Mouse (Mus musculus) heart, embryonic 14.5 days (tissue): ENCODE results near the gene Gm20425. TPM values are rescaled to one million over a fixed set of nuclear protein-coding genes. Genes with fewer than 3 reads are reported as not detected.
A peak's percentile ranks its signal among the peaks of the same experiment; 100 is the strongest.

Experiments used
- ATAC-seq: fragments of 200-750 bp; cut with Nextera tagmentation; 2 replicates; pipeline ENCODE4 v1.8.0; 2017; ENCODE audit warnings: low read depth, moderate TSS enrichment; ENCODE audit not compliant: insufficient number of reproducible peaks, insufficient read depth, low FRiP score
- H3K27ac ChIP-seq, 2 experiments: fragments of 200-500 bp in 1 of 2; fragments of 300-500 bp in 1 of 2; sonication (generic) in 1 of 2; replicated peaks in 1 of 2; 2 replicates each; pipeline ENCODE4 v1.5.1; 2012 to 2014; ENCODE audit warnings: low read depth in 2 of 2, low read length in 2 of 2, control low read depth in 1 of 2, mild to moderate bottlenecking in 1 of 2, mixed read lengths in 1 of 2; ENCODE audit not compliant: control insufficient read depth in 1 of 2, insufficient read depth in 1 of 2
- H3K27me3 ChIP-seq: fragments of 300-500 bp; sonication (generic); 2 replicates; pipeline ENCODE4 v1.6.1; 2014; ENCODE audit warnings: mild to moderate bottlenecking, low read length, control low read depth; ENCODE audit not compliant: control insufficient read depth, insufficient read depth
- H3K36me3 ChIP-seq: fragments of 300-500 bp; sonication (generic); 2 replicates; pipeline ENCODE4 v1.6.1; 2014; ENCODE audit warnings: mild to moderate bottlenecking, control low read depth, low read length, mixed read lengths; ENCODE audit not compliant: control insufficient read depth, insufficient read depth
- H3K4me1 ChIP-seq, 2 experiments: fragments of 200-500 bp in 1 of 2; fragments of 300-500 bp in 1 of 2; sonication (generic) in 1 of 2; 2 replicates each; pipeline ENCODE4 v1.6.1; 2012 to 2014; ENCODE audit warnings: low read length in 2 of 2, control low read depth in 1 of 2, mixed read lengths in 1 of 2; ENCODE audit not compliant: control insufficient read depth in 2 of 2, insufficient read depth in 2 of 2
- H3K4me2 ChIP-seq: fragments of 300-500 bp; sonication (generic); 2 replicates; pipeline ENCODE4 v1.6.1; 2014; ENCODE audit warnings: mild to moderate bottlenecking, low read length
- H3K4me3 ChIP-seq, 2 experiments: fragments of 200-500 bp in 1 of 2; fragments of 300-500 bp in 1 of 2; sonication (generic) in 1 of 2; 2 replicates each; pipeline ENCODE4 v1.5.1; 2012 to 2014; ENCODE audit warnings: low read length in 2 of 2, mild to moderate bottlenecking in 2 of 2, control low read depth in 1 of 2, low read depth in 1 of 2, moderate library complexity in 1 of 2; ENCODE audit not compliant: control insufficient read depth in 1 of 2, insufficient read depth in 1 of 2
- H3K9ac ChIP-seq: fragments of 300-500 bp; sonication (generic); 2 replicates; pipeline ENCODE4 v1.6.1; 2014; ENCODE audit warnings: mild to moderate bottlenecking, low read length
- H3K9me3 ChIP-seq: fragments of 300-500 bp; sonication (generic); 2 replicates; pipeline ENCODE4 v1.6.1; 2016; ENCODE audit warnings: low read length, control low read depth; ENCODE audit not compliant: control insufficient read depth
- WGBS: fragments of 180-500 bp; shearing (Covaris S2); extraction: QIAGEN DNeasy Blood & Tissue Kit; methylation state at CpG from one replicate; pipeline ENCODE4 v1.1.7; 2014; 5-methylcytosine and 5-hydroxymethylcytosine counted together
- polyA plus RNA-seq: library from polyadenylated mRNA; unstranded; fragments of >200 nt; fragmentation: Nextera tagmentation; extraction: Ambion mirVana; gene quantifications from 2 replicates; pipeline ENCODE4 v1.2.1, GENCODE M21; 2014

The Gm20425 gene
- polyA plus RNA-seq, 1 experiment from 2014 or later, result not detected

GRCm38 (mm10) chr9:103224721-103225120, 5.4 kb downstream of the Gm20425 start:
- Histone ChIP-seq H3K4me3 (no peak overlapping the region), H3K27ac (no peak overlapping the region), H3K9ac (no peak overlapping the region), H3K9me3 (no peaks in the 10 kb centered on the region), H3K27me3 (no peaks in the 10 kb centered on the region), H3K4me1 (no peaks in the 10 kb centered on the region), H3K36me3 (no peaks in the 10 kb centered on the region), H3K4me2 (no peak overlapping the region)
- WGBS, result 92% methylated on average over 7 of the region's 7 CpGs
- no peak for ATAC-seq

- Histone ChIP-seq H3K4me1 (peaks cover 2 to 8% of the 10 kb centered on the region in 2 experiments; a peak in 2 of 4 replicates), H3K27ac (no peak overlapping the region), H3K4me3 (no peak overlapping the region), H3K27me3 (no peaks in the 10 kb centered on the region), H3K9me3 (no peaks in the 10 kb centered on the region), H3K9ac (no peak overlapping the region), H3K4me2 (no peak overlapping the region), H3K36me3 (no peaks in the 10 kb centered on the region)
- 80% methylated on average over 6 of the region's 6 CpGs for WGBS
- ATAC-seq, result no peak
Measured at GRCm38 (mm10) chr9:103214281-103214680, 15.8 kb downstream of the Gm20425 start.

- Histone ChIP-seq H3K27ac (no peak overlapping the region), H3K4me1 (peaks cover 2 to 8% of the 10 kb centered on the region in 2 experiments; a peak in 2 of 4 replicates), H3K27me3 (no peaks in the 10 kb centered on the region), H3K4me3 (no peak overlapping the region), H3K4me2 (no peak overlapping the region), H3K9ac (no peak overlapping the region), H3K9me3 (no peaks in the 10 kb centered on the region), H3K36me3 (no peaks in the 10 kb centered on the region)
- no peak for ATAC-seq
- 33% methylated on average over 2 of the region's 2 CpGs for WGBS
Measured at GRCm38 (mm10) chr9:103213631-103214030, 16.5 kb downstream of the Gm20425 start.

DNA sequence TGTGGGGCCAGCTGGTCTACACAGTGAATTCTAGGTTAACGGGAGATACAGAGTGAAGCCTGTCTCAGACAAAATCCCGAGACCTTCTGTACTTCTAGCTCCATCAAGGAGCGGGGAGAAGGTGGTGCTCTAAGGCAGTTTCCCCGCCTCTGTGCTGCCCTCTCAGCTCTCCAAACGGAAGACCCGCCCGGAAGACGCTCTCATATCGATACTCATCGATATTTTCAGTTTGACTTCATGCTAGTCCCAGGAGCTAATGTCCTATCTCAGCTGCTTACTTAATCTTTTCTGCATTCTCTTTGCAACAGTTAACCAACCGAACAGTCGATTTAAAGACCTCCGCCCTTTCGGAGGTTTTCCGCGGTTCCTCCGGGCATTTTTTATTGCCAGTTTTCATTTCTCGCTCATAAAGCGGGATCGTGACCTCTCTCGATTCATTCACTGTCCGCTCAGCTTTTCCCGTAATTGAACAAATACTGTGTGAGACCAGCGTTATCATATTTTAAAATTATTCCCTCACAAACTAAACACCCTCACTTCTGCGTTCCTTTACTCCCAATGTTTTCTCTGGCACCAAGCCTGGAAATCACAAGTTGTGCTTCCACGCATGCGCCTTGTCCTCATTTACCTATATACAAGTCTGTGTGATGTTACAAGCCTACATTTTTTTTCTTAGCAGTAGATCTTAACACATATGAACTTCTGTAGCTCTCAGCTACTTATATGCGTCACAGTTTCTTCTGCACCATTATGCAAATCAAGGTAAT, 17.3 kb downstream of the Gm20425 start:
- H3K9ac ChIP-seq, result 0 out of 2 replicates have a peak overlapping the region, but pooled peaks have one; percentile 2
- H3K27me3 ChIP-seq, result no peaks in the 10 kb centered on the region
- peak overlapping the region in 1 of 2 experiments; percentile 1; a peak in 1 of 4 replicates for H3K27ac ChIP-seq
- no peak for ATAC-seq
- H3K36me3 ChIP-seq, result no peaks in the 10 kb centered on the region
- peak overlapping the region; percentile 23 to 41 for H3K4me3 ChIP-seq
- WGBS, result 62% methylated on average over 28 of the region's 28 CpGs
- peak overlapping the region; percentile 50 for H3K4me2 ChIP-seq
- peaks cover 2 to 8% of the 10 kb centered on the region in 2 experiments; a peak in 2 of 4 replicates for H3K4me1 ChIP-seq
- H3K9me3 ChIP-seq, result no peaks in the 10 kb centered on the region

DNA sequence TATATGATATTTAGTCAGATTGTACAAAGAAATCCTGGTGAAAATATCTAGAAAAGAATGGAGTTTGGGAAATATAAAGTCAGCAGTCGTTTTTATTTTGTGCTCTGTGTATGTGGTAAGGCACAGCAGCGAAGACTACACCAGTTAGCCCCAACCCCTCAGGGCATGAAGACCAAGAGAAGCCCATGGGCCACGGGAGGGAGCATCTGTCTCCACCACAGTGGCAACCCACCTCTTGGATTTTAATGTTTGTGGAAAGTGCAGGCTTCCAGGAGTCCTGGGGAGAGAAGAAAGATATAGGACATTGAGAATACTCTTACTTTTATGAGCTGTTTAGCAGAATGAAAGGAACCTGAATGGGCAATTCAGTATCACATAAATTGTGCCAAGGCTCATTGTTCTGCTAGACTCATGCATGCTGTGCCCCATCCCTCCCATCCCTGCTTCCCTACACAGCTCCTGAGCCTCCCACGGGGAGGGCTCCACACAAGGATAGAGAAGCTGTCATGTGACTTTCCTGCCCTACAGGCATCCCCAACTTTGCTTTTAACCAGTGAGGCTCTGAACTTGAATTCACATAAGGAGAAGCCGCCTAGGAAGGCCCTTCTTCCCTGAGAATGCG, 21.2 kb downstream of the Gm20425 start:
- no peak overlapping the region for H3K9ac ChIP-seq
- H3K36me3 ChIP-seq, result no peaks in the 10 kb centered on the region
- H3K4me3 ChIP-seq, result no peak overlapping the region
- H3K4me1 ChIP-seq, result peaks cover 0 to 4% of the 10 kb centered on the region in 2 experiments; a peak in 1 of 4 replicates
- H3K27me3 ChIP-seq, result no peaks in the 10 kb centered on the region
- no peak for ATAC-seq
- no peak overlapping the region for H3K27ac ChIP-seq
- no peak overlapping the region for H3K4me2 ChIP-seq
- WGBS, result 61% methylated on average over 6 of the region's 6 CpGs
- no peaks in the 10 kb centered on the region for H3K9me3 ChIP-seq

DNA sequence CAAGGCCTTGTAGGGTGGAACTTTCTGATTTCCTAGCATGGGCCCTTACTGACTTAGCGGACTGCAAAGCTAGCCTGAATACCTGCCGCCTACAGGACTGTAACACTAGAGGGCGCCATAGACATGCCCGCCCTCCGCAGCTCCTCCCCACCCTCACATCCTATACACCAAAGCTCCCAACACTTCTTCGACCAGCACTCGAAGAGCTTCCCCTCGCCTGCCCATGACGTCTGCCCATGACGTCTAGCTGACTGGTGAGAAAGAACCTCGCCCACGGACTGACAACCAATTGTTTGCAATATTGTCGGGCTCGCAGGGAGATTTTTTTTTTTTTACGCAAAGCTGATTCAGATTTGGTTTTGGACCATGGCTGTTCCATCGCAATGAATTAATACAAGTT, 22.3 kb downstream of the Gm20425 start:
- ATAC-seq, result peak; percentile 68; the same call in 1 of the 2 replicates
- no peaks in the 10 kb centered on the region for H3K9me3 ChIP-seq
- no peak overlapping the region for H3K9ac ChIP-seq
- H3K36me3 ChIP-seq, result no peaks in the 10 kb centered on the region
- peak overlapping the region in 1 of 2 experiments; percentile 26; a peak in 2 of 4 replicates for H3K4me3 ChIP-seq
- WGBS, result 9% methylated on average over 16 of the region's 16 CpGs
- peak overlapping the region; percentile 59 for H3K4me2 ChIP-seq
- H3K27me3 ChIP-seq, result no peaks in the 10 kb centered on the region
- no peak overlapping the region for H3K27ac ChIP-seq
- no peaks in the 10 kb centered on the region for H3K4me1 ChIP-seq

- no peak overlapping the region for H3K27ac ChIP-seq
- WGBS, result 84% methylated on average over 5 of the region's 5 CpGs
- H3K36me3 ChIP-seq, result no peaks in the 10 kb centered on the region
- no peak overlapping the region for H3K9ac ChIP-seq
- H3K4me2 ChIP-seq, result no peak overlapping the region
- no peaks in the 10 kb centered on the region for H3K9me3 ChIP-seq
- no peaks in the 10 kb centered on the region for H3K27me3 ChIP-seq
- no peak overlapping the region for H3K4me3 ChIP-seq
- ATAC-seq, result no peak
- 0 out of 4 replicates have a peak, but pooled peaks cover 0 to 3% of the 10 kb centered on the region in 2 experiments for H3K4me1 ChIP-seq
Measured at GRCm38 (mm10) chr9:103205786-103206185, 24.3 kb downstream of the Gm20425 start.
